Mouse (Mus musculus): ENCODE measurements around the gene Ube2cbp.

- TF ChIP-seq CTCF (IDR thresholded peaks at IDR 0.05): no peak
- TF ChIP-seq EP300 (IDR thresholded peaks at IDR 0.05): no peak
These were observed 166.6 kb downstream of the Ube2cbp start for GRCm38 (mm10) chr9:86298131-86298530.
